Mouse (Mus musculus): ENCODE data around the gene Pde6d. TPM values are rescaled to one million over a fixed set of nuclear protein-coding genes. Genes with fewer than 3 reads are reported as not detected.
A peak's percentile ranks its signal among the peaks of the same experiment; 100 is the strongest.

Pde6d gene
- 10 to 100 TPM; 24.5 to 33.4 (median 26.8) TPM for total RNA-seq (2022)

- DNase-seq (ENCODE audit: low spot score in 2 of 2) = peak; percentile 91 to 92
Observed at GRCm38 (mm10) chr1:86582451-86583096, at the start of gene Pde6d, which contains the start of gene Cops7b. Pde6d (minus strand) TSS chr1:86582629. Cops7b (plus strand) TSS chr1:86582904.

DNA sequence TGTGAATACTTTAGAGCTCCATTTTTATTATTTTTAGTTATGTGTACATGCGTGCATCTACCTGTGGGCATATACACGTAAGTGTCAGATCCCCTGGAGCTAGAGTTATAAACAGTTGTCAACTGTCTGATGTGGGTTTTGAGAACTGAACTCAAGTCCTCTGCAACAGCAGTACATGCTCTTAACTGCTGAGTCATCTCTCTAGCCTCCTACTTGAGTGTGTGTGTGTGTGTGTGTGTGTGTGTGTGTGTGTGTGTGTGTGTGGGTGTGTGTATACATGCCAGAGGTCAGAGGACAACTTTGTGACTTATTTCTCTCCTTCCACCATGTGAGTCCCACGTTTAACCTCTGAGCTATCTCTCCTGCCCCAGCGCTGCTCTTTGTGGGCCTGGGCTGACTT is 48.1 kb upstream of the Pde6d start:
- DNase-seq (ENCODE audit: low spot score in 2 of 2) = no peak

- no peak for DNase-seq (ENCODE audit: low spot score in 2 of 2)
Observed at GRCm38 (mm10) chr1:86629936-86630335, 47.5 kb upstream of the Pde6d start.

GRCm38 (mm10) chr1:86628270-86628669 is 45.8 kb upstream of the Pde6d start:
- DNase-seq (ENCODE audit: low spot score in 2 of 2) = no peak

- DNase-seq (ENCODE audit: low spot score in 2 of 2) = no peak
Observed at GRCm38 (mm10) chr1:86623001-86624000, 40.9 kb upstream of the Pde6d start.

DNA sequence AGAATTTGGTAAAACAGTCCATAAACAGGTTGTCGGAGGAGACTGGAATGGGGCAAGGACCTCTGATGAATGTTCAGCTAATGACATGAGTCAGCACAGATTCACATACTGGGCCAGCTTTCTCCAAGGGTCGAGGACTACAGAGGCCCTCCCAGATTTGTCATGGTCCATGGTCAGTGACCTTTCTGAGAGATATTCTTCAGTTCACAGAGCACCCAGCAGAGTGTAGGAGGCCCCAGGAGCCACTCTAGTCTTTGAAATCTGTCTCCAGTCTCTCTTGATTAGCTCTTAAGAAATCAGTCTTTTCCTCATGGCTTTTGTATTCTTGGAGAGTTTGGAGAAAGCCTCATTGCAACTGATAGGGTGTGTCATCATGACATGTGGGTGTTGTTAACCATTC is 39.9 kb upstream of the Pde6d start:
- no peak for DNase-seq (ENCODE audit: low spot score in 2 of 2)

DNA sequence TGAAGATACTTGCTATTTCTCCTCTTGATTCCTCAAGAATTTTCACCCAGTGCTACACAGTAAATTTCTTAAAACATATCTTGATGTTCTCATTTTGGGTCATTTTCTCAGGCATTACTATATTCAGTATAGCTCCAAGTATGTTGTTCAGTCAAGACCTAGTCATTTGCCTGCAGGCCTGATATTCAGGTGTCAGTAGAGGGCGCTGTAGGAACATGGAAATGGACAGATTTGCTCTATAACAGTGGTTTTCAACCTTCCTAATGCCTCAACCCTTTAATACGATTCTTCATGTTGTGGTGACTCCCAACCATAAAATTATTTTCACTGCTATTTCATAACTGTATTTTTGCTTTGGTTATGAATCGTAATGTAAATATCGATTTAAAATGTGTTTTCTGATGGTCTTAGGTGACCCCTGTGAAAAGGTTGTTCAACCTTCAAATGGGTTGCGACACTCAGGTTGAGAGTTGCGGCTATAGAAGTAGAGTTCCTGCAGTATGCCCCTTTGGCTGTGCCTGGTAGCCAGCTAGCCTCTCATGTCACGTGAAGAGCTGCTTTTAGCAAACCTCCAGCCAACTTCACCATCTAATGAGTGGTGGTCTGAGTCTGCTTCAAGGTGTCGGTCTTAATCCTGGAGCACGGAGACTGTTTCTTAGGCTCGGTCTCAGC is 36.2 kb upstream of the Pde6d start:
- peak; percentile 21 to 31 for DNase-seq (ENCODE audit: low spot score in 2 of 2)

GRCm38 (mm10) chr1:86614269-86614668 is 31.8 kb upstream of the Pde6d start:
- DNase-seq (ENCODE audit: low spot score in 2 of 2) = no peak

- DNase-seq (ENCODE audit: low spot score in 2 of 2) = no peak
Observed at GRCm38 (mm10) chr1:86612081-86612480, 29.7 kb upstream of the Pde6d start.

DNA sequence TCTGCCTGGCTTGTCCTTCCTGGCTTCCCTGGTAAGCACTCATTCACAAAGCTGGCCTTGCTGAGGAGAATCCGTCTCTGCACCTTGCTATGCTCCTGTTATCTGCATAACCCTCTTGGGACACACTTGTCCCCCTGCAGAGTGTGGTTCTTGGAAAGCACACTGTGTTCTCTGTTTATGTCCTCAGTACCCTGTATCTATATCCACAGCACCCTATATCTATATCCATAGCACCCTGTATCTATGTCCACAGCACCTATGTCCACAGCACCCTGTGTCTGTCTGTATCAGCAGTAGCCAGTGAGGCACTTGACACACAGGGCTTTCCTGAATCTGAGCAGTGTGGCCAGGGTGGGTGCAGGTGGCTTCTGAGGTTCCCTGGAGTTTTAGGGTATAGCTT is 28.5 kb upstream of the Pde6d start:
- DNase-seq (ENCODE audit: low spot score in 2 of 2) = no peak

- DNase-seq (ENCODE audit: low spot score in 2 of 2) = no peak
Observed at GRCm38 (mm10) chr1:86600117-86600516, 17.7 kb upstream of the Pde6d start.

DNA sequence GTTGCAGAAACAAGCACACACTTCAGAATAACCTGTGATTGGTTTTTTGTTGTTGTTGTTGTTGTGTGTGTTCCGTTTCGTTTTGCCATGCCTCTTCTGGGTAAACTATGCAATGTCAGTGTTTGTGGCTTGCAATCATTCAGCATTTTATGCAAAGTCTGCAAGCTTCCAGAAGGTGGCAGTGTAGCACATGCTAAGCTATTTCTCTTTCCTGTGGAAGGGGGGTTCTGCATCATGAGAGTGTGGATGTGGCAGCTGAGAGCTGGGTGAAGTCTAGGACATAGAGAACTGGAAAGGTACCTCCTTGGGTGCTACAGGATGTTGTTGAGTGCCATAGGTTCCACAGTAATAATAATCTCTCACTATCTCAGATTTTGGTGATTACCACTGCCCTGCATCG is 16.1 kb upstream of the Pde6d start:
- DNase-seq (ENCODE audit: low spot score in 2 of 2) = no peak

GRCm38 (mm10) chr1:86596512-86596911 is 14.1 kb upstream of the Pde6d start:
- DNase-seq (ENCODE audit: low spot score in 2 of 2) = no peak

GRCm38 (mm10) chr1:86595315-86595714 is 12.9 kb upstream of the Pde6d start:
- no peak for DNase-seq (ENCODE audit: low spot score in 2 of 2)

DNA sequence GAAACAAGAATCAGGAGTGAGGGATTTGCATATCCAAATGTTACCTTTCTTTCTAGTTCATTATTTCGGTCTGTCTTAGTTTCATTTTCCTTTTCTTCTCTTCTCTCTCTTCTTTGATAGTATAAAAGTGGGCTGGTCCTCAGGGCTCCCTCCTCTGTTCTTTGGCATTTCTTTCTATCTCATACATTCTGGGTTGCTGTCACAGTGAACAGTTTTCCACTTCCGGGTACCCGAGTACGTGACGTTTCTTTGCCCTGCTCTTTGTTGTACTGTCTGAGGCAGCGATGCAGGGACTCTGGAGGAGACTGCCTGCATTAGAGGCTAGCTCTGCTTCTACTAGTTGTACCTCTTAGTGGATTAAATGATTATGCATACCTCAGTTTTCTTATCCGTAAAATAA is 12.1 kb upstream of the Pde6d start:
- no peak for DNase-seq (ENCODE audit: low spot score in 2 of 2)

DNA sequence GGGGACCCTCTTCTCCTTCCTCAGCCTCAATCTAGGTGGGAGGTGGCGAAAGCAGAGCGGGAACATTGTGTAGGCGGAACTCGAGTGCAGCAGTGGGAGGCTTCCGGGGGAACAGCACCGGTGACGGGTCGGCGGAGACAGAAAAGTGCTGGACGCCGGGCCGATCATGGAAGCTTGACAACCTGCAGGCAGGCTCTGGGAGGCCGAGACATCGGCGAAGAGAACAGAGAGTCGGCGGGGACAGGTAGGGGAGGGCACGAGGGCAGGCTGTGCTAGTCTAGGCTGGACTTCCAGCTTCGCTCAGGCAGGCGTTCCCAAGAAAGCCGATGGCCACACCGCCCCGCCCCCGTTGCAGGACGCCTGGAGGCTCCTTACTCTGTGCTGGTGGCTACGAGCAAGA is 4.6 kb upstream of the Pde6d start:
- peak; percentile 50 to 68 for DNase-seq (ENCODE audit: low spot score in 2 of 2)

- DNase-seq (ENCODE audit: low spot score in 2 of 2) = no peak
Observed at GRCm38 (mm10) chr1:86583709-86584108, 1.3 kb upstream of the Pde6d start.

DNA sequence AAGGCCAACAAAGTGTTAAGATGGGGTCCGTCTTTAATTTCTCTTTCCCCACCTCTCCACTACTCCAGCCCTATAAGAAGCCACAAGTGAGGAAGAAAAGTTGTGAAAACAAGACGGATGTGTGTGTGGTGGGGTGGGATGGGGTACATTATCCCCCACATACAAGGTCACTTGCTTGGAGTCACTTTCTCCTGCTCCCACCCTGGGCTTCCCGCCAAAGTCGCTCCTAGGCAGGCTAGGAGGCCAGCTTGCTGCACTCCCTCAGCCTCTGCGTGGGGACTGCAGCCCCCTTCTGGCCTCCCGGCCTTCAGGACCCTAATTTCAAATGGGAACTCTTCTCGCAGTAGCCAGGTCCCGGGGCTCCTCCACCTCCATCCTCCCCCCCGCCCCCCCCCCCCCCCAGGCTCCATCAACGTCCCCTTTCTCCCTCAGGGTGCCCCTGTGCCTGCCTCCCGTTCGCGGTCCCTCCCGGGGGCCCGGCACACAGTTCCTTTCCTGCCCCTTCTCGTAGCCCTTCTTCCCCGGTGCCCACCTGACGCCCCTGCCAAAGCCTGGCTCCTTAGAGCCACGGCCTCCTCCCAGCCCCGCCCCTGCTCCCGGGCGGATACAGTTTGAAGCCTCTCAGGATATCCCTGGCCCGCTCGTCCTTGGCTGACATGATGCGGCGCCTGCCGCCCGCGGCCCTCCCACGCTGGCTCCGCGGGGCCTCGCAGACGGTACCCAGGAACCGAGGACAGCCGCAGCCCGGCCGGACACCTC is 558 bp downstream of the Pde6d start:
- DNase-seq (ENCODE audit: low spot score in 2 of 2) = no peak

DNA sequence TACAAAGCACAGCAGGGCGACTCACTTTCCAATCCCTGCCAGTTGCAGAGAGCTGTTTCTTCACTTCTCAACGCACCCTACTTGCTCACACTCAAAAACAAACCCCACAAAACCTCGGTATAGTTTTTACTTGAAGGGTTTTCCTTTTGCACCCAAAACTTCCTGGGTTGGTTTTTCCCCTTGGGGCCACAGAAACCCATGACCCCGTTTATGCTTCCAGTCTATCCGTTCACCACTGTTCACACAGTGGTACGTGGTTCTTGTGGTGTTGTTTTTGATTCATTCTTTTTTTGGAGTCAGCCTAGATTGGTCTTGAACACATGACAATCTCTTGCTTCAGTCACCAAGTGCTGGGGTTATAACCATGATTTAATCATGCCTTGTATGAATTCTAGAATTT is 2.0 kb downstream of the Pde6d start:
- DNase-seq (ENCODE audit: low spot score in 2 of 2) = no peak

- DNase-seq (ENCODE audit: low spot score in 2 of 2) = no peak
Observed at GRCm38 (mm10) chr1:86571941-86572340, 10.5 kb downstream of the Pde6d start.

- no peak for DNase-seq (ENCODE audit: low spot score in 2 of 2)
Observed at GRCm38 (mm10) chr1:86571381-86571780, 11.0 kb downstream of the Pde6d start.
